Mouse (Mus musculus) stomach, embryonic 15.5 days (tissue): ENCODE data around the gene Txnip. TPM values are rescaled to one million over a fixed set of nuclear protein-coding genes. Genes with fewer than 3 reads are reported as not detected.

ENCODE experiments used
- ATAC-seq: fragments of 200-750 bp; cut with Nextera tagmentation; 2 replicates; pipeline ENCODE4 v1.8.0; 2017; ENCODE audit warnings: low read depth, moderate number of reproducible peaks, moderate TSS enrichment; ENCODE audit not compliant: insufficient read depth, low FRiP score
- H3K27ac ChIP-seq: fragments of 300-500 bp; sonication (generic); 2 replicates; pipeline ENCODE4 v1.5.1; 2015; ENCODE audit warnings: mild to moderate bottlenecking, inconsistent platforms
- H3K27me3 ChIP-seq: fragments of 300-500 bp; sonication (generic); replicated peaks from 2 replicates; pipeline ENCODE4 v1.6.1; 2015; ENCODE audit warnings: inconsistent platforms
- H3K36me3 ChIP-seq: fragments of 300-500 bp; sonication (generic); 2 replicates; pipeline ENCODE4 v1.6.1; 2015; ENCODE audit warnings: inconsistent platforms
- H3K4me1 ChIP-seq: fragments of 300-500 bp; sonication (generic); 2 replicates; pipeline ENCODE4 v1.6.1; 2015; ENCODE audit warnings: inconsistent platforms
- H3K4me2 ChIP-seq: fragments of 300-500 bp; sonication (generic); 2 replicates; pipeline ENCODE4 v1.6.1; 2015; ENCODE audit warnings: mild to moderate bottlenecking, inconsistent platforms
- H3K4me3 ChIP-seq: fragments of 300-500 bp; sonication (generic); replicated peaks from 2 replicates; pipeline ENCODE4 v1.5.1; 2015; ENCODE audit warnings: inconsistent platforms
- H3K9ac ChIP-seq: fragments of 300-500 bp; sonication (generic); 2 replicates; pipeline ENCODE4 v1.6.1; 2015; ENCODE audit warnings: inconsistent platforms
- H3K9me3 ChIP-seq: fragments of 300-500 bp; sonication (generic); 2 replicates; pipeline ENCODE4 v1.6.1; 2016; ENCODE audit warnings: inconsistent platforms
- WGBS: fragments of 180-500 bp; shearing (Covaris S2); methylation state at CpG from one replicate; pipeline ENCODE4 v1.1.7; 2015; 5-methylcytosine and 5-hydroxymethylcytosine counted together
- polyA plus RNA-seq: library from polyadenylated mRNA; unstranded; fragments of >200 nt; fragmentation: Nextera tagmentation; extraction: Ambion mirVana; gene quantifications from 2 replicates; pipeline ENCODE4 v1.2.1, GENCODE M21; 2015

Gene Txnip
- polyA plus RNA-seq, 1 experiment from 2014 or later, result 140 TPM

- H3K9ac ChIP-seq, result no peak overlapping the region
Measured at GRCm38 (mm10) chr3:96561946-96562681, 4.4 kb downstream of the Txnip start.

GRCm38 (mm10) chr3:96563267-96563666 lies 5.5 kb downstream of the Txnip start:
- ATAC-seq, result no peak
- H3K4me3 ChIP-seq, result no peak overlapping the region
- H3K27ac ChIP-seq, result no peak overlapping the region; the same call in 1 of the 2 replicates
- no peaks in the 10 kb centered on the region for H3K27me3 ChIP-seq
- peaks cover 34% of the 10 kb centered on the region for H3K4me1 ChIP-seq
- peaks cover 20% of the 10 kb centered on the region for H3K36me3 ChIP-seq
- 89% methylated on average over 8 of the region's 8 CpGs for WGBS
- H3K9me3 ChIP-seq, result no peaks in the 10 kb centered on the region
- no peak overlapping the region for H3K9ac ChIP-seq
- no peak overlapping the region for H3K4me2 ChIP-seq

More at GRCm38 (mm10) chr3:96561946-96562681, 4.4 kb downstream of the Txnip start:
- peak overlapping the region; percentile 71 for H3K27ac ChIP-seq
- H3K4me2 ChIP-seq, result peak overlapping the region; percentile 19
- peaks cover 34% of the 10 kb centered on the region for H3K4me1 ChIP-seq
- no peaks in the 10 kb centered on the region for H3K9me3 ChIP-seq
- H3K4me3 ChIP-seq, result peak overlapping the region; percentile 17; the same call in 1 of the 2 replicates
- no peak for ATAC-seq
- H3K27me3 ChIP-seq, result no peaks in the 10 kb centered on the region
- H3K36me3 ChIP-seq, result peaks cover 20% of the 10 kb centered on the region
- 34% methylated on average over 10 of the region's 10 CpGs for WGBS

GRCm38 (mm10) chr3:96563911-96564632 lies 6.3 kb downstream of the Txnip start:
- peak; percentile 54 for ATAC-seq
- peaks cover 20% of the 10 kb centered on the region for H3K36me3 ChIP-seq
- H3K4me1 ChIP-seq, result peaks cover 34% of the 10 kb centered on the region
- H3K9ac ChIP-seq, result no peak overlapping the region
- H3K9me3 ChIP-seq, result no peaks in the 10 kb centered on the region
- peak overlapping the region; percentile 83 for H3K27ac ChIP-seq
- no peak overlapping the region for H3K4me3 ChIP-seq
- H3K27me3 ChIP-seq, result no peaks in the 10 kb centered on the region
- H3K4me2 ChIP-seq, result peak overlapping the region; percentile 24; the same call in 1 of the 2 replicates
- 42% methylated on average over 10 of the region's 10 CpGs for WGBS

GRCm38 (mm10) chr3:96564633-96565032 lies 6.9 kb downstream of the Txnip start:
- ATAC-seq, result no peak
- WGBS, result 43% methylated on average over 7 of the region's 7 CpGs
- H3K4me1 ChIP-seq, result peaks cover 31% of the 10 kb centered on the region

GRCm38 (mm10) chr3:96565105-96565504 lies 7.3 kb downstream of the Txnip start:
- H3K27me3 ChIP-seq, result no peaks in the 10 kb centered on the region
- peaks cover 27% of the 10 kb centered on the region for H3K4me1 ChIP-seq
- peaks cover 14% of the 10 kb centered on the region for H3K36me3 ChIP-seq
- WGBS, result 63% methylated on average over 3 of the region's 3 CpGs
- no peak for ATAC-seq
- H3K4me3 ChIP-seq, result no peak overlapping the region
- H3K9me3 ChIP-seq, result no peaks in the 10 kb centered on the region
- no peak overlapping the region for H3K9ac ChIP-seq
- H3K4me2 ChIP-seq, result no peak overlapping the region
- H3K27ac ChIP-seq, result peak overlapping the region; percentile 83

More at GRCm38 (mm10) chr3:96564633-96565032, 6.9 kb downstream of the Txnip start:
- Histone ChIP-seq H3K4me2 (peak overlapping the region; percentile 24; the same call in 1 of the 2 replicates), H3K9me3 (no peaks in the 10 kb centered on the region), H3K9ac (no peak overlapping the region), H3K27me3 (no peaks in the 10 kb centered on the region), H3K4me3 (no peak overlapping the region), H3K36me3 (peaks cover 18% of the 10 kb centered on the region), H3K27ac (peak overlapping the region; percentile 83)

GRCm38 (mm10) chr3:96566661-96567450 lies 9.1 kb downstream of the Txnip start:
- Histone ChIP-seq H3K27ac (no peak overlapping the region), H3K27me3 (no peaks in the 10 kb centered on the region), H3K36me3 (no peaks in the 10 kb centered on the region), H3K9ac (no peak overlapping the region), H3K4me3 (no peak overlapping the region), H3K4me1 (peaks cover 17% of the 10 kb centered on the region), H3K9me3 (no peaks in the 10 kb centered on the region), H3K4me2 (no peak overlapping the region)
- no peak for ATAC-seq
- WGBS, result 72% methylated on average over 8 of the region's 8 CpGs

GRCm38 (mm10) chr3:96568605-96569004 lies 10.8 kb downstream of the Txnip start:
- Histone ChIP-seq H3K4me2 (no peak overlapping the region), H3K9me3 (no peaks in the 10 kb centered on the region), H3K27ac (peak overlapping the region; percentile 18; the same call in 1 of the 2 replicates), H3K9ac (no peak overlapping the region), H3K36me3 (no peaks in the 10 kb centered on the region), H3K27me3 (no peaks in the 10 kb centered on the region), H3K4me3 (no peak overlapping the region), H3K4me1 (peaks cover 14% of the 10 kb centered on the region; the same call in 1 of the 2 replicates)
- whole genome bisulfite sequencing, result 73% methylated on average over 8 of the region's 8 CpGs
- ATAC-seq, result no peak

- Histone ChIP-seq H3K9ac (no peak overlapping the region), H3K4me3 (no peak overlapping the region), H3K27ac (no peak overlapping the region), H3K27me3 (no peaks in the 10 kb centered on the region), H3K4me2 (no peak overlapping the region), H3K9me3 (no peaks in the 10 kb centered on the region), H3K4me1 (peaks cover 10% of the 10 kb centered on the region; the same call in 1 of the 2 replicates), H3K36me3 (no peaks in the 10 kb centered on the region)
- WGBS, result 91% methylated on average over 13 of the region's 13 CpGs
- ATAC-seq, result no peak
Measured at GRCm38 (mm10) chr3:96569506-96569905, 11.7 kb downstream of the Txnip start.

GRCm38 (mm10) chr3:96569966-96570605 lies 12.3 kb downstream of the Txnip start:
- Histone ChIP-seq H3K9ac (no peak overlapping the region), H3K27ac (peak overlapping the region; percentile 35; the same call in 1 of the 2 replicates), H3K27me3 (no peaks in the 10 kb centered on the region), H3K4me1 (peaks cover 8% of the 10 kb centered on the region; the same call in 1 of the 2 replicates), H3K36me3 (no peaks in the 10 kb centered on the region), H3K4me2 (no peak overlapping the region), H3K4me3 (no peak overlapping the region), H3K9me3 (no peaks in the 10 kb centered on the region)
- 76% methylated on average over 11 of the region's 11 CpGs for WGBS
- ATAC-seq, result no peak

- no peaks in the 10 kb centered on the region for H3K9me3 ChIP-seq
Measured at GRCm38 (mm10) chr3:96570643-96571042, 12.9 kb downstream of the Txnip start.

GRCm38 (mm10) chr3:96571336-96571735 lies 13.6 kb downstream of the Txnip start:
- no peak for ATAC-seq
- no peak overlapping the region for H3K4me3 ChIP-seq
- no peak overlapping the region for H3K4me2 ChIP-seq
- no peak overlapping the region for H3K9ac ChIP-seq
- no peaks in the 10 kb centered on the region for H3K9me3 ChIP-seq
- peaks cover 20% of the 10 kb centered on the region for H3K4me1 ChIP-seq
- no peaks in the 10 kb centered on the region for H3K27me3 ChIP-seq
- 69% methylated on average over 2 of the region's 2 CpGs for WGBS
- H3K27ac ChIP-seq, result no peak overlapping the region
- H3K36me3 ChIP-seq, result no peaks in the 10 kb centered on the region

More at GRCm38 (mm10) chr3:96570643-96571042, 12.9 kb downstream of the Txnip start:
- peak overlapping the region; percentile 35; the same call in 1 of the 2 replicates for H3K27ac ChIP-seq
- H3K27me3 ChIP-seq, result no peaks in the 10 kb centered on the region
- H3K4me1 ChIP-seq, result peaks cover 14% of the 10 kb centered on the region
- no peak overlapping the region for H3K4me3 ChIP-seq
- H3K9ac ChIP-seq, result no peak overlapping the region
- 65% methylated on average over 7 of the region's 7 CpGs for WGBS
- ATAC-seq, result no peak
- H3K36me3 ChIP-seq, result no peaks in the 10 kb centered on the region
- H3K4me2 ChIP-seq, result no peak overlapping the region
